Mouse (Mus musculus) layer of hippocampus, adult 6 months (tissue): ENCODE data around the gene Klhl32. TPM values are rescaled to one million over a fixed set of nuclear protein-coding genes. Genes with fewer than 3 reads are reported as not detected.

Experiments used
- long read RNA-seq, 2 experiments: library from polyadenylated mRNA; unstranded; transcript quantifications; one replicate each; pipeline ENCODE4 v2.0.0; 2019 to 2020
- polyA plus RNA-seq: library from polyadenylated mRNA; unstranded; fragments of <200 nt; fragmentation: Nextera tagmentation; gene quantifications from 2 replicates; pipeline ENCODE4 v1.2.3, GENCODE M21; 2021

Klhl32 gene
- polyA plus RNA-seq, result 9.7 and 10.5 TPM in 2 replicates
- long read RNA-seq, experiment 1, full-length matches to known transcripts, result 17 of 34 reads
- long read RNA-seq, experiment 1, partial matches to known transcripts, result 7 of 34 reads
- long read RNA-seq, experiment 1, other reads (novel, unspliced or antisense), result 10 of 34 reads
- long read RNA-seq, experiment 2, full-length matches to known transcripts, result 81 of 119 reads
- long read RNA-seq, experiment 2, partial matches to known transcripts, result 5 of 119 reads
- long read RNA-seq, experiment 2, other reads (novel, unspliced or antisense), result 33 of 119 reads

DNA sequence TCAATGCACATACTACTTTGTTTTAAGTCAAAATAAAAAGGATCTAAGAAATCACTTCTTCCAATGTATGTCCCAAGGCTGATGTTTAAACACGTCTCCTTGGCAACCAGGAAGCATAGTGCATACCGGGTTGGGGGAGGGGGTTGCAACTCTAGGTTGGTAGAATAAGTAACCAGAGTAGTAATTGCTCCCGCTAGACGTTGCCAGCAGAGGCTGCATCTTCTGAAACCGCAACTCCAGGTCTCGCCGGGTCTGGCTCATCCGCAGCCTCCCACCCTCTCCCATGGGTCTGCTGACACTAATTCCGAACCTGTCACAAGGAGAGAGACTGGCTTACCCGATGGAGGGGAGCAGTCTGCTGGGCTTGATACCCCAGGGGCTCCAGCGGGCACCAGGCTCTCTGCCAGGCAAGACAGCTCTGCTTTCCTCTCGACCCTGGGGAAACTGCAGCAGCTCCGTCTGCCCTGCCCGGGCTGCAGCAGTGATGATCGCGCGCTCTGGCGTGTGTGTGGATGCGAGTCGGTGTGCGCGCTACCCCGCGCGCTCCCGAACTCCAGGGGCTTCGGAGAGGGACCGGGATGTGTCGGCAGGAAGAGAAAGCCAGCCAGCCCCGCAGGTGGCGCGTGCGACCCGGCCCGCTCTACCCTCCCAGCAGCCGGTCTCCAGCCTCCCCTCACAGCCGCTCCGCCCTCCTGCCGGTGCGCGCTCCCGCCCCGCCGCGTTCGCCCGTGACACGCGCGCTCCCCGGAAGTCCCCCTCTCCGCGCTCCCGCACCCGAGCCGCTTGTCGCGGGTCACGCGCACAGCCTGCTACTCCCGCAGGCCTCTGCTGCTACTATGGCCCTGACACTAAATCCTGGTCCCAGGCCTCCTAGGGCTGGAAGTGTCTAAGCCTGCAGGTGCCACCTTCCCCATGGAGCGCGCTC lies at the start of gene Klhl32:
Klhl32 (minus strand) TSS at position 724 of the 925 bp plus-strand sequence.

DNA sequence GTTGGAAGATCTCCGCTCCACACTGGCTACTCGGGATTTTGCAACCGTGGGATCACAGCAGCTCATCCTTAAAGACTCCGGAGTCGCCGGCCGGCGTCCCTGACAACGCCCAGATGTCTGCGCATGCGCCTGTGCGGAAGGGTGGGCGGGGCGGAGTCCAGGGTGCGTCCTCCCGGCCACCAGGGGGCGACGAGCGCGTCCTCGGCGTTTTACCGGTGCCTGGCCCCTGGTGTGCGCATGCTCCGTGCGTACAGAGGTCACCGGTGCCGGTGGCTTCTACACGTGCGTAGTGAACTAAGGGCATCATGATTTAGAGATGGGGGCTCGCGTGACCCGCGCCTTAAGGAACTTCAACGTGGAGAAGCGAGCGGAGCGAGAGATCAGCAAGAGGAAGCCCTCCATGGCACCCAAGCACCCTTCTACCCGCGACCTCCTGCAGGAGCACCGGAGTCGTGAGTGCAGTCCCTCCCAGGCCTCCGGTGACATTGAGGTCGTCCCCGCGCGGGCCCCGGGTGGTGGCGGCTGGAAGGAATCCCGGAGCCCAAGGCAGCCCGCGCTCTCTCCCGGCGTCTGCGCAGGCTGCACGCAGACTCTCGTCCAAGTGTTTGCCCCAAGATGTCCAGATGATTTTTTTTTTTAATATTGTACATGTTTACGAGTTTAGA lies 47.1 kb upstream of the Klhl32 start, which contains the start of gene Ndufaf4:
Ndufaf4 (plus strand) TSS at position 233 of the 665 bp plus-strand sequence.

Other genes starting within 250 kb of the Klhl32 start
- 28.8 and 30.0 TPM in 2 replicates for gene Ndufaf4, start 47.0 kb upstream of the Klhl32 start, polyA plus RNA-seq
- gene Gpr63, start 115.3 kb upstream of the Klhl32 start, polyA plus RNA-seq, result 12.7 and 12.9 TPM in 2 replicates